In genomic region chr12:75412964-75413363, GRCm38 (mm10) we compare ENCODE assay signal across 14 mouse cellular contexts. TPM values are rescaled to one million over a fixed set of nuclear protein-coding genes. Genes with fewer than 3 reads are reported as not detected.
DNase-seq lines count a peak whose midpoint lies in the region; ATAC-seq and TF ChIP-seq lines count a peak whose summit lies in the region.
"Had no signal": no experiment of that assay in that cellular context is flagged by ENCODE, and none has a peak within 500 bp of the region (broad histone marks: within the 10 kb centered on the region; RNA-seq: fewer than 3 reads in every experiment).

No protein-coding gene starts in this region.

- TF ChIP-seq CTCF in bone marrow, adult 2 months (IDR thresholded peaks at IDR 0.05; ENCODE audit: control insufficient read depth, insufficient read depth, low read length) = no peak
- TF ChIP-seq CTCF in lung, embryonic 14.5 days (IDR thresholded peaks at IDR 0.05; ENCODE audit: low read depth) = no peak

- H3K4me2 ChIP-seq in liver, embryonic 15.5 days = peak overlapping the region; percentile 10
- H3K4me2 ChIP-seq in liver, embryonic 11.5 days = no peak overlapping the region
- no peak overlapping the region for H3K4me2 ChIP-seq in lung, embryonic 14.5 days
- H3K4me2 ChIP-seq: forebrain, embryonic 13.5 days; hindbrain, embryonic 15.5 days; limb, embryonic 12.5 days had no signal

- WGBS in liver, embryonic 15.5 days (ENCODE audit: insufficient replicate concordance) = 44% methylated on average over 9 of the region's 9 CpGs
- 76% methylated on average over 9 of the region's 9 CpGs for WGBS in liver, embryonic 11.5 days
- WGBS in bone marrow, adult 2 months = 36% methylated on average over 9 of the region's 9 CpGs
- WGBS in lung, embryonic 14.5 days = 67% methylated on average over 9 of the region's 9 CpGs

- no peak overlapping the region for H3K9ac ChIP-seq in liver, embryonic 15.5 days
- H3K9ac ChIP-seq in liver, embryonic 11.5 days (ENCODE audit: low read depth, low read length) = no peak overlapping the region
- no peak overlapping the region for H3K9ac ChIP-seq in lung, embryonic 14.5 days
- H3K9ac ChIP-seq: forebrain, embryonic 13.5 days; hindbrain, embryonic 15.5 days; limb, embryonic 12.5 days had no signal

- no peaks in the 10 kb centered on the region for H3K4me1 ChIP-seq in liver, embryonic 15.5 days (replicated peaks)
- H3K4me1 ChIP-seq in liver, embryonic 11.5 days (replicated peaks; ENCODE audit: control insufficient read depth, insufficient read depth, low read length) = no peaks in the 10 kb centered on the region
- peaks cover 2% of the 10 kb centered on the region for H3K4me1 ChIP-seq in bone marrow, adult 2 months (ENCODE audit: control insufficient read depth, insufficient read depth, low read length)
- H3K4me1 ChIP-seq in lung, embryonic 14.5 days (ENCODE audit: insufficient read depth) = no peaks in the 10 kb centered on the region
- H3K4me1 ChIP-seq: forebrain, embryonic 13.5 days; hindbrain, embryonic 15.5 days had no signal

- H3K27ac ChIP-seq in liver, embryonic 15.5 days (replicated peaks) = no peak overlapping the region
- no peak overlapping the region for H3K27ac ChIP-seq in liver, embryonic 11.5 days (ENCODE audit: low read depth, low read length)
- H3K27ac ChIP-seq in bone marrow, adult 2 months (ENCODE audit: control insufficient read depth, insufficient read depth, low read depth, low read length, poor library complexity) = no peak overlapping the region
- no peak overlapping the region for H3K27ac ChIP-seq in lung, embryonic 14.5 days (ENCODE audit: low read depth)
- H3K27ac ChIP-seq: forebrain, embryonic 13.5 days; hindbrain, embryonic 15.5 days; limb, embryonic 12.5 days had no signal

- no peak for ATAC-seq in liver, embryonic 15.5 days (ENCODE audit: insufficient read depth)
- ATAC-seq in liver, embryonic 11.5 days (replicated peaks; ENCODE audit: low FRiP score) = no peak
- no peak for ATAC-seq in lung, embryonic 14.5 days (ENCODE audit: insufficient read depth)
- ATAC-seq in neutrophil, adult 5-6 weeks (ENCODE audit: extremely low read depth, insufficient number of reproducible peaks, low FRiP score, poor library complexity, severe bottlenecking) = peak; percentile 37; the same call in 1 of the 2 replicates
- ATAC-seq: forebrain, embryonic 13.5 days had no signal

- no peaks in the 10 kb centered on the region for H3K9me3 ChIP-seq in liver, embryonic 15.5 days (replicated peaks)
- H3K9me3 ChIP-seq in liver, embryonic 11.5 days (ENCODE audit: control insufficient read depth, low read length) = no peaks in the 10 kb centered on the region
- no peaks in the 10 kb centered on the region for H3K9me3 ChIP-seq in lung, embryonic 14.5 days (ENCODE audit: low read depth, low read length)
- H3K9me3 ChIP-seq: forebrain, embryonic 13.5 days; hindbrain, embryonic 15.5 days; limb, embryonic 12.5 days had no signal

- no peak overlapping the region for H3K4me3 ChIP-seq in liver, embryonic 15.5 days (replicated peaks)
- no peak overlapping the region for H3K4me3 ChIP-seq in liver, embryonic 11.5 days (ENCODE audit: low read depth, low read length)
- H3K4me3 ChIP-seq in bone marrow, adult 2 months (replicated peaks; ENCODE audit: control insufficient read depth, low read depth, low read length) = peak overlapping the region; percentile 35
- H3K4me3 ChIP-seq in lung, embryonic 14.5 days (ENCODE audit: low read depth, low read length) = no peak overlapping the region
- H3K4me3 ChIP-seq: forebrain, embryonic 13.5 days; hindbrain, embryonic 15.5 days; limb, embryonic 12.5 days had no signal

- DNase-seq in liver, embryonic 11.5 days (ENCODE audit: low spot score) = no peak
- DNase-seq in lung, embryonic 14.5 days = peak; percentile 45
- no peak for DNase-seq in layer of hippocampus, adult 9-10 months (ENCODE audit: low spot score)
- DNase-seq in cerebellum, postnatal 36 days = no peak
- DNase-seq: layer of hippocampus, adult 9-11 months; midbrain, embryonic 14.5 days had no signal

- TF ChIP-seq POLR2A in bone marrow, adult 2 months (IDR thresholded peaks at IDR 0.05; ENCODE audit: borderline replicate concordance, control insufficient read depth, low read depth, low read length) = no peak

- no peaks in the 10 kb centered on the region for H3K36me3 ChIP-seq in liver, embryonic 15.5 days (replicated peaks)
- H3K36me3 ChIP-seq in liver, embryonic 11.5 days (ENCODE audit: control insufficient read depth, insufficient read depth, low read length) = no peaks in the 10 kb centered on the region
- H3K36me3 ChIP-seq in lung, embryonic 14.5 days (ENCODE audit: insufficient read depth) = no peaks in the 10 kb centered on the region
- H3K36me3 ChIP-seq: hindbrain, embryonic 15.5 days; limb, embryonic 12.5 days had no signal

- H3K27me3 ChIP-seq in liver, embryonic 15.5 days = no peaks in the 10 kb centered on the region
- no peaks in the 10 kb centered on the region for H3K27me3 ChIP-seq in liver, embryonic 11.5 days (replicated peaks; ENCODE audit: control insufficient read depth, insufficient read depth, low read length)
- H3K27me3 ChIP-seq in lung, embryonic 14.5 days (ENCODE audit: insufficient read depth, low read length) = no peaks in the 10 kb centered on the region
- H3K27me3 ChIP-seq: forebrain, embryonic 13.5 days; hindbrain, embryonic 15.5 days; limb, embryonic 12.5 days had no signal

RNA-seq across cellular contexts. Expression of gene Gphb5, which starts 3.6 kb away (rescaled TPM):
- not detected in 2 replicates for polyA plus RNA-seq in liver, embryonic 15.5 days (2015; fragmentation: Nextera tagmentation; extraction: Ambion mirVana)
- polyA plus RNA-seq in liver, embryonic 11.5 days (2014; fragmentation: Nextera tagmentation; extraction: Ambion mirVana) = not detected in 2 replicates
- polyA plus RNA-seq in bone marrow, adult 2 months (2011; ENCODE audit: insufficient read depth, insufficient read length, low replicate concordance, missing spikeins) = not detected in 2 replicates
- not detected in 2 replicates for polyA plus RNA-seq in lung, embryonic 14.5 days (2014; fragmentation: Nextera tagmentation; extraction: Ambion mirVana)
- total RNA-seq in neutrophil, adult 5-6 weeks (2017) = not detected in 2 replicates
- total RNA-seq: ES-E14 had no signal
- polyA plus RNA-seq: forebrain, embryonic 13.5 days; gonadal fat pad, adult 2 months; hindbrain, embryonic 15.5 days; limb, embryonic 12.5 days; midbrain, embryonic 14.5 days had no signal
